Mouse (Mus musculus) limb, embryonic 11.5 days (tissue): Measurements from ENCODE around the gene Chn1. TPM values are rescaled to one million over a fixed set of nuclear protein-coding genes. Genes with fewer than 3 reads are reported as not detected.

Experiments
- ATAC-seq: fragments of 200-750 bp; cut with Nextera tagmentation; 2 replicates; pipeline ENCODE4 v1.8.0; 2017; ENCODE audit warnings: low read depth; ENCODE audit not compliant: insufficient number of reproducible peaks, low FRiP score, low TSS enrichment
- DNase-seq: peaks from one replicate; pipeline ENCODE4 v3.0.0-alpha.2; 2015; ENCODE audit warnings: low spot score
- H3K27ac ChIP-seq: fragments of 300-500 bp; sonication (generic); replicated peaks from 2 replicates; pipeline ENCODE4 v1.5.1; 2014; ENCODE audit warnings: low read depth, mild to moderate bottlenecking, low read length
- H3K27me3 ChIP-seq: fragments of 300-500 bp; sonication (generic); 2 replicates; pipeline ENCODE4 v1.6.1; 2014; ENCODE audit warnings: mild to moderate bottlenecking, low read length, mixed read lengths; ENCODE audit not compliant: control insufficient read depth, insufficient read depth
- H3K36me3 ChIP-seq: fragments of 300-500 bp; sonication (generic); 2 replicates; pipeline ENCODE4 v1.6.1; 2014; ENCODE audit warnings: mild to moderate bottlenecking, low read length, moderate library complexity, mixed read lengths; ENCODE audit not compliant: control insufficient read depth, insufficient read depth
- H3K4me1 ChIP-seq: fragments of 300-500 bp; sonication (generic); 2 replicates; pipeline ENCODE4 v1.6.1; 2014; ENCODE audit warnings: low read length, mixed read lengths; ENCODE audit not compliant: control insufficient read depth, insufficient read depth
- H3K4me2 ChIP-seq: fragments of 300-500 bp; sonication (generic); 2 replicates; pipeline ENCODE4 v1.6.1; 2014; ENCODE audit warnings: low read depth, mild to moderate bottlenecking, moderate library complexity; ENCODE audit not compliant: severe bottlenecking
- H3K4me3 ChIP-seq: fragments of 300-500 bp; sonication (generic); 2 replicates; pipeline ENCODE4 v1.5.1; 2014; ENCODE audit warnings: low read depth, low read length
- H3K9ac ChIP-seq: fragments of 300-500 bp; sonication (generic); 2 replicates; pipeline ENCODE4 v1.6.1; 2014; ENCODE audit warnings: mild to moderate bottlenecking, low read length
- H3K9me3 ChIP-seq: fragments of 300-500 bp; sonication (generic); 2 replicates; pipeline ENCODE4 v1.6.1; 2016; ENCODE audit warnings: low read length; ENCODE audit not compliant: control insufficient read depth
- WGBS: fragments of 180-500 bp; shearing (Covaris S2); extraction: QIAGEN DNeasy Blood & Tissue Kit; methylation state at CpG from one replicate; pipeline ENCODE4 v1.1.7; 2014; 5-methylcytosine and 5-hydroxymethylcytosine counted together
- polyA plus RNA-seq: library from polyadenylated mRNA; unstranded; fragments of >200 nt; fragmentation: Nextera tagmentation; extraction: Ambion mirVana; gene quantifications from 2 replicates; pipeline ENCODE4 v1.2.1, GENCODE M21; 2014

The Chn1 gene
- polyA plus RNA-seq, 1 experiment from 2014 or later: 47.5 TPM

GRCm38 (mm10) chr2:73768669-73769068 is 6.5 kb downstream of the Chn1 start:
- H3K9me3 ChIP-seq: no peaks in the 10 kb centered on the region
- no peak for ATAC-seq
- H3K9ac ChIP-seq: no peak overlapping the region
- WGBS: 58% methylated on average over 4 of the region's 4 CpGs
- H3K4me3 ChIP-seq: no peak overlapping the region
- H3K27ac ChIP-seq: no peak overlapping the region
- H3K27me3 ChIP-seq: no peaks in the 10 kb centered on the region
- no peaks in the 10 kb centered on the region for H3K36me3 ChIP-seq
- no peak overlapping the region for H3K4me2 ChIP-seq
- DNase-seq: no peak
- H3K4me1 ChIP-seq: peaks cover 5% of the 10 kb centered on the region

- no peak for DNase-seq
- H3K9me3 ChIP-seq: no peaks in the 10 kb centered on the region
- no peak overlapping the region for H3K4me3 ChIP-seq
- ATAC-seq: no peak
- H3K4me1 ChIP-seq: no peaks in the 10 kb centered on the region
- no peak overlapping the region for H3K9ac ChIP-seq
- no peaks in the 10 kb centered on the region for H3K36me3 ChIP-seq
- WGBS: 81% methylated on average over 3 of the region's 3 CpGs
- no peaks in the 10 kb centered on the region for H3K27me3 ChIP-seq
- H3K27ac ChIP-seq: no peak overlapping the region
- no peak overlapping the region for H3K4me2 ChIP-seq
Observed at GRCm38 (mm10) chr2:73763541-73763940, 11.6 kb downstream of the Chn1 start.

DNA sequence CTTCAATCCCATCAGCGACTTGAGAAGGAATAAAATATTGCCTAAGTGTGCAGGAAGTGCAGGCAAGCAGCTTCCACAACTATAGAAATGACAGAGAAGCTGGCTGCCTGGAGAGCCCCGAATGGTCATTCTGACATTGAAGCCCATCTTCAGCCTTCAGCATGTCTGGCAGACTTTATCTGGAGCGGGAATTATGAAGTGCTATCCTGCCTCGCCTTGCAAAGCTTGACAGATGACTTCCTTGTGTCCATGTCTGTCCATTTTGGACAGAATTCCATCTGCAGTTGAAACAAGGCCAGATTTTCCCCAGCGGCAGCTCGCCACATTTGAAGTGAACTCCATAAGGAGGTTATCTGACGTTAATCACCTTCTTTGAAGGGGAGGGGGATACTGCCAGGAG is 15.2 kb downstream of the Chn1 start:
- H3K9ac ChIP-seq: no peak overlapping the region
- ATAC-seq (no peak), DNase-seq (no peak)
- H3K27ac ChIP-seq: no peak overlapping the region
- H3K4me1 ChIP-seq: no peaks in the 10 kb centered on the region
- no peaks in the 10 kb centered on the region for H3K9me3 ChIP-seq
- no peak overlapping the region for H3K4me3 ChIP-seq
- H3K27me3 ChIP-seq: no peaks in the 10 kb centered on the region
- no peak overlapping the region for H3K4me2 ChIP-seq
- 79% methylated on average over 7 of the region's 7 CpGs for WGBS
- no peaks in the 10 kb centered on the region for H3K36me3 ChIP-seq

DNA sequence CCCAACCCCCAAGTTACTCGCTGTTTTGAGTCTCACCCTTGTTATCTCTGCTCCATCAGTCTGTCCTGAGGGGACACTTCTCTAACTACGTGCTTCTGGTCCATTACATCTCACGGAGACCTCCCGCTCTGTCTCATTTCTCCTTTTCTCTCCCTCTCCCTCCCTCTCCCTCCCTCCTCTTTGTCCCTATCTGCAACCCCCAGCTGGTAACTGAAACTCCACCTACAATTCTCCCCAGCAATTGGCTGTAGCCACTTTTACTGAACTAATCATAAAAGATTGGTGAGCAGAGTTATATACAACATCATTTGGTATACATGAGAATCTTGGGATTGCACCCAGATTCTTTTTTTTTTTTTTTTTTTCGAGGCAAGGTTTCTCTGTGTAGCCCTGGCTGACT is 16.1 kb downstream of the Chn1 start:
- H3K27me3 ChIP-seq: no peaks in the 10 kb centered on the region
- no peaks in the 10 kb centered on the region for H3K9me3 ChIP-seq
- H3K4me3 ChIP-seq: no peak overlapping the region
- ATAC-seq (no peak), DNase-seq (no peak)
- no peak overlapping the region for H3K4me2 ChIP-seq
- 80% methylated on average over 5 of the region's 5 CpGs for WGBS
- H3K36me3 ChIP-seq: no peaks in the 10 kb centered on the region
- H3K27ac ChIP-seq: no peak overlapping the region
- H3K9ac ChIP-seq: no peak overlapping the region
- H3K4me1 ChIP-seq: no peaks in the 10 kb centered on the region

DNA sequence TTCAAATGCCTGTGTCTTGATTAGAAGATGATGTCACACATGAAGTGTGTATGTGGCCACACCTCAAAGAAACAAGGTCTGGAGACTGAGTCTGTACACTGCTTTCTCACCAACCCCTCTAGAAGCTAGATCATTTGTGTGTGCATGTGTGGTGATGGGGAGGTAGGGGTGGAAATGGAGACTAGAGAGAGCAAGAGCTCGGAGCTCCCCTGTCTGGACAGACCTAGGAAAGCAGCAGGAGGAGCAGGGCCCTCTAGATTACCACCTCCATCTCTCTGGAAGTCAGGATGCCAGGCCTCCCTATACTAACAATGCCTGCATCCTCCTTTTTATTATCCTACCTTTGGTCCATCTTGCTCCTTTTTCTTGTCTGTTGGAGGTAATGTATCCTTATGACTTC is 27.8 kb downstream of the Chn1 start:
- ATAC-seq (no peak), DNase-seq (no peak)
- Histone ChIP-seq H3K27ac (no peak overlapping the region), H3K9ac (no peak overlapping the region), H3K4me1 (no peaks in the 10 kb centered on the region), H3K27me3 (no peaks in the 10 kb centered on the region), H3K36me3 (no peaks in the 10 kb centered on the region), H3K4me2 (no peak overlapping the region), H3K4me3 (no peak overlapping the region), H3K9me3 (no peaks in the 10 kb centered on the region)
- WGBS: 97% methylated on average over 1 of the region's 1 CpGs

DNA sequence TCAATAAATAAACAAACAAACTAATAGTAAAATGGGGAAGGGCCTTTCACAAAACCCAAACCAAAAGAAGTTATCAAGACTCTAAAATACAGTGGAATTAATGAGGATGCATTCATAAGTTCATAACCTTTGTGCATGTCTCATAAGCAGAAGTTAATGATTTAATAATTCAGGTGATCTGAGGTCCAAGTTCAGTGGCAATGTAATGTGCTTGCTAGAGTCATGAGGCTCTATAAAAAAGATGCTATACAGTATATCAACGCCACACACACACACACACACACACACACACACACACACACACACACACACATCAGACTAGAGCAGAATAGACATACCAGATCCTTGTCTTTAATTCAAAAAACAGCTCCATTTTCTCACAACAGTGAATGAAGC is 28.8 kb downstream of the Chn1 start:
- Histone ChIP-seq H3K4me3 (no peak overlapping the region), H3K36me3 (no peaks in the 10 kb centered on the region), H3K27ac (no peak overlapping the region), H3K9ac (no peak overlapping the region), H3K9me3 (no peaks in the 10 kb centered on the region), H3K4me2 (no peak overlapping the region), H3K4me1 (no peaks in the 10 kb centered on the region), H3K27me3 (no peaks in the 10 kb centered on the region)
- no peak for ATAC-seq
- DNase-seq: no peak
- 90% methylated on average over 1 of the region's 1 CpGs for WGBS

DNA sequence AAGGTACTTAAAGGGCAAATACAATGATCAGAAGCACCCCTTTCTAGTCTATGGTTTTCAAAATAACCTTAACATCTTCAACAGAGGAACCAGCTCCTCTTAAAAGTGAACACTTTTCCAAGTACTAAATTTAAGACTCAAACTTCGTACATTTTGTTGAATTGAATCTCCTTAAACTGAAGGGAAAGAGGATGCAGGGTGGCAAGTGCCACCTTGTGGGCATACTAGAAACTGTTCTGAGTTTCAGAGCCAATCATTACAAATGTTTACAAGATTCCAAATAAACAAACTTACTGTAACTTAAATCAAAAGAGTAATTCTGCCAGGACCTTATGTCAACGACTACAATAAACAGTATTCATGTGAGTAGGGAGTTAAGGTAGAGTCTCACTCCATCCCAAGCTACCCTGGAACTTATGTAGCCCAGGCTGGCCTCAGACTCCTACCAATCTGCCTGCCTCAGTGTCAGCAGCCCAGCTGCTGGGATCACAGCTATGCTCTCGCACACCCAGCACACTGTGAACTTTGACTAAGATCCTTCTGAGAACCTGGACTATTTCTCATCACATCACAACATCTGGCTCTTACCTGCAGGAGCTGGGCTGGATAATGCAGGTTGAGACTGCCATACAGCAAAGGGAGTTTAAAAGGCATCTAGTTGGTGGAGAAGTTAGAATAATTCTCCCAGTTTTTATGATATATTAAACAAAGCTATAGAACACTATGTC is 29.3 kb downstream of the Chn1 start:
- Histone ChIP-seq H3K27me3 (no peaks in the 10 kb centered on the region), H3K9ac (no peak overlapping the region), H3K4me2 (no peak overlapping the region), H3K4me1 (no peaks in the 10 kb centered on the region), H3K9me3 (no peaks in the 10 kb centered on the region), H3K4me3 (no peak overlapping the region), H3K27ac (no peak overlapping the region), H3K36me3 (no peaks in the 10 kb centered on the region)
- DNase-seq (peak; percentile 18), ATAC-seq (no peak)
- WGBS: 68% methylated on average over 3 of the region's 3 CpGs

- Histone ChIP-seq H3K36me3 (no peaks in the 10 kb centered on the region), H3K27me3 (no peaks in the 10 kb centered on the region), H3K9ac (no peak overlapping the region), H3K9me3 (no peaks in the 10 kb centered on the region), H3K4me1 (no peaks in the 10 kb centered on the region), H3K4me3 (no peak overlapping the region), H3K27ac (no peak overlapping the region), H3K4me2 (no peak overlapping the region)
- ATAC-seq (no peak), DNase-seq (no peak)
- 92% methylated on average over 3 of the region's 3 CpGs for WGBS
Observed at GRCm38 (mm10) chr2:73741286-73741685, 33.9 kb downstream of the Chn1 start.

- Histone ChIP-seq H3K27ac (no peak overlapping the region), H3K4me3 (no peak overlapping the region), H3K27me3 (no peaks in the 10 kb centered on the region), H3K4me1 (peaks cover under 1% of the 10 kb centered on the region), H3K36me3 (no peaks in the 10 kb centered on the region), H3K4me2 (no peak overlapping the region), H3K9ac (no peak overlapping the region), H3K9me3 (no peaks in the 10 kb centered on the region)
- ATAC-seq: no peak
- 88% methylated on average over 2 of the region's 2 CpGs for WGBS
- DNase-seq: no peak
Observed at GRCm38 (mm10) chr2:73727868-73728267, 47.3 kb downstream of the Chn1 start.
